In genomic region chr8:106399694-106400093, GRCm38 (mm10) we compare ENCODE assay signal across 8 mouse cellular contexts. TPM values are rescaled to one million over a fixed set of nuclear protein-coding genes. Genes with fewer than 3 reads are reported as not detected.
DNase-seq lines count a peak whose midpoint lies in the region; ATAC-seq and TF ChIP-seq lines count a peak whose summit lies in the region.

No protein-coding gene starts in this region.

- no peak overlapping the region for H3K27ac ChIP-seq in cerebellum, adult 2 months (ENCODE audit: insufficient read depth, low read length)

- DNase-seq in cerebellum, adult 2 months: peak; percentile 46 to 66
- no peak for DNase-seq in cerebellum, adult 8-10 months
- peak; percentile 95 for DNase-seq in Muller cell, postnatal 12 days (ENCODE audit: inconsistent ontology term)
- DNase-seq in heart, adult 11 months: peak; percentile 99
- DNase-seq in kidney, adult 9 months: peak; percentile 91
- DNase-seq in ovary, postnatal 10 days (ENCODE audit: low spot score): peak; percentile 45
- DNase-seq in retina, postnatal 1 day: no peak

- no peaks in the 10 kb centered on the region; the same call in 1 of the 2 replicates for H3K4me1 ChIP-seq in cerebellum, adult 2 months (ENCODE audit: control insufficient read depth, insufficient read depth, low read length)

- no peaks in the 10 kb centered on the region; the same call in 1 of the 2 replicates for H3K27me3 ChIP-seq in cerebellum, adult 2 months (ENCODE audit: control insufficient read depth, insufficient read depth, low read length)

- no peak for TF ChIP-seq POLR2A in cerebellum, adult 2 months (IDR thresholded peaks at IDR 0.05; ENCODE audit: borderline replicate concordance, insufficient read depth, low read length)

- TF ChIP-seq CTCF in cerebellum, adult 2 months (IDR thresholded peaks at IDR 0.05; ENCODE audit: borderline replicate concordance, insufficient read depth, low read depth, low read length): no peak

- no peak overlapping the region for H3K4me3 ChIP-seq in cerebellum, adult 2 months (replicated peaks; ENCODE audit: insufficient read depth, low read depth, low read length)

- WGBS in cerebellum, adult 2 months: 8% methylated on average over 8 of the region's 8 CpGs

- ATAC-seq in megakaryocyte-erythroid progenitor cell, adult 5-6 weeks (replicated peaks; ENCODE audit: low FRiP score, low TSS enrichment, poor library complexity, severe bottlenecking): no peak

RNA-seq across cellular contexts. Expression of gene Zfp90, which starts 15.4 kb away (rescaled TPM):
- 12.3 and 13.5 TPM in 2 replicates for polyA plus RNA-seq in cerebellum, adult 2 months (2012; rRNA removed)
- total RNA-seq in megakaryocyte-erythroid progenitor cell, adult 5-6 weeks (2014; fragmentation: Nextera tagmentation): 5.7 and 9.5 TPM in 2 replicates
- 5.3 and 9.1 TPM in 2 replicates for total RNA-seq in megakaryocyte-erythroid progenitor cell, adult 5-6 weeks (2017)

Comparison
In these comparisons a context has a peak if more than half of its experiments do, and no peak if none do; other contexts are left out.
1. DNase-seq: peak in cerebellum, adult 2 months (2 of 2), Muller cell, postnatal 12 days (single experiment), heart, adult 11 months (single experiment), kidney, adult 9 months (single experiment) and ovary, postnatal 10 days (single experiment); none in cerebellum, adult 8-10 months (single experiment) and retina, postnatal 1 day (single experiment).